Mouse (Mus musculus) bone marrow macrophage, adult 2 months (primary cell): Measurements from ENCODE around the gene Pcnx2.

ENCODE experiments used
- CTCF ChIP-seq: IDR thresholded peaks from 2 replicates; pipeline ENCODE4 v1.5.1; 2012; ENCODE audit warnings: low read depth, mild to moderate bottlenecking, low read length, moderate library complexity
- POLR2A ChIP-seq: IDR thresholded peaks from 2 replicates; pipeline ENCODE4 v1.6.1; 2012; ENCODE audit warnings: mild to moderate bottlenecking, low read depth, low read length, borderline replicate concordance

GRCm38 (mm10) chr8:125902521-125902920 is 4.4 kb upstream of the Pcnx2 start:
- TF ChIP-seq POLR2A (no peak), CTCF (no peak)
